ENCODE assay signal across 8 mouse cellular contexts in genomic region chr9:57562896-57563372, GRCm38 (mm10). TPM values are rescaled to one million over a fixed set of nuclear protein-coding genes. Genes with fewer than 3 reads are reported as not detected.
A peak's percentile ranks its signal among the peaks of the same experiment; 100 is the strongest.
DNase-seq lines count a peak whose midpoint lies in the region; ATAC-seq and TF ChIP-seq lines count a peak whose summit lies in the region.

No protein-coding gene starts in this region.

- WGBS in embryonic facial prominence, embryonic 15.5 days, result 60% methylated on average over 4 of the region's 4 CpGs
- WGBS in intestine, embryonic 15.5 days, result 35% methylated on average over 4 of the region's 4 CpGs
- 35% methylated on average over 4 of the region's 4 CpGs for WGBS in lung, adult 2 months

- no peaks in the 10 kb centered on the region for H3K36me3 ChIP-seq in embryonic facial prominence, embryonic 15.5 days
- H3K36me3 ChIP-seq in intestine, embryonic 15.5 days, result peaks cover under 1% of the 10 kb centered on the region; the same call in 1 of the 2 replicates

- no peak for TF ChIP-seq CTCF in lung, adult 2 months (IDR thresholded peaks at IDR 0.05; ENCODE audit: insufficient read depth, low read length)

- H3K27me3 ChIP-seq in embryonic facial prominence, embryonic 15.5 days, result no peaks in the 10 kb centered on the region
- no peaks in the 10 kb centered on the region for H3K27me3 ChIP-seq in intestine, embryonic 15.5 days (replicated peaks)

- peak; percentile 45 to 50 for DNase-seq in left cerebral cortex, postnatal 36 days (ENCODE audit: low spot score in 2 of 2)
- no peak for DNase-seq in left cerebral cortex, postnatal 4 days
- peak; percentile 30 for DNase-seq in lung, adult 2 months
- DNase-seq in layer of hippocampus, postnatal 14 days (ENCODE audit: low spot score in 2 of 2), result no peak
- no peak for DNase-seq in spleen, postnatal 10 days (ENCODE audit: low spot score in 2 of 2)
- DNase-seq in cerebellum, adult 18-20 months, result no peak

- H3K4me2 ChIP-seq in embryonic facial prominence, embryonic 15.5 days (replicated peaks), result no peak overlapping the region; the same call in 1 of the 2 replicates
- H3K4me2 ChIP-seq in intestine, embryonic 15.5 days (replicated peaks), result peak overlapping the region; percentile 32

- TF ChIP-seq POLR2A in lung, adult 2 months (IDR thresholded peaks at IDR 0.05; ENCODE audit: borderline replicate concordance, extremely low read depth, low read depth, low read length), result no peak

- ATAC-seq in embryonic facial prominence, embryonic 15.5 days (ENCODE audit: insufficient number of reproducible peaks, low FRiP score, low TSS enrichment, low read depth), result no peak
- peak; percentile 50 for ATAC-seq in intestine, embryonic 15.5 days

- H3K4me3 ChIP-seq in embryonic facial prominence, embryonic 15.5 days (replicated peaks), result no peak overlapping the region
- 0 out of 2 replicates have a peak overlapping the region, but pooled peaks have one; percentile 5 for H3K4me3 ChIP-seq in intestine, embryonic 15.5 days (replicated peaks)
- H3K4me3 ChIP-seq in lung, adult 2 months (replicated peaks; ENCODE audit: extremely low read depth, low read depth, low read length), result no peak overlapping the region

- H3K9ac ChIP-seq in embryonic facial prominence, embryonic 15.5 days, result no peak overlapping the region
- H3K9ac ChIP-seq in intestine, embryonic 15.5 days, result no peak overlapping the region

- H3K4me1 ChIP-seq in embryonic facial prominence, embryonic 15.5 days, result peaks cover 45% of the 10 kb centered on the region
- H3K4me1 ChIP-seq in intestine, embryonic 15.5 days (replicated peaks), result peaks cover 37% of the 10 kb centered on the region
- H3K4me1 ChIP-seq in lung, adult 2 months (ENCODE audit: control insufficient read depth, insufficient read depth, low read length), result peaks cover 16% of the 10 kb centered on the region

- intact Hi-C loops in left cerebral cortex, postnatal 36 days (cut with DNase I), result no loop called here
- intact Hi-C loops in left cerebral cortex, postnatal 4 days (cut with DNase I), result no loop called here

- peak overlapping the region; percentile 65 for H3K27ac ChIP-seq in embryonic facial prominence, embryonic 15.5 days (replicated peaks)
- peak overlapping the region; percentile 54 for H3K27ac ChIP-seq in intestine, embryonic 15.5 days

- H3K9me3 ChIP-seq in embryonic facial prominence, embryonic 15.5 days (replicated peaks), result no peaks in the 10 kb centered on the region
- H3K9me3 ChIP-seq in intestine, embryonic 15.5 days, result no peaks in the 10 kb centered on the region

RNA-seq across cellular contexts. Expression of gene Scamp2, which starts 2.2 kb away (rescaled TPM):
- 10 to 100 TPM; 18.2 to 24.2 TPM for total RNA-seq in left cerebral cortex, postnatal 36 days (2021)
- total RNA-seq in left cerebral cortex, postnatal 4 days (2021), result 10 to 100 TPM; 29.7 to 31.0 TPM
- 82.8 and 84.6 TPM in 2 replicates for polyA plus RNA-seq in embryonic facial prominence, embryonic 15.5 days (2015; fragmentation: Nextera tagmentation; extraction: Ambion mirVana)
- 83.9 and 84.5 TPM in 2 replicates for polyA plus RNA-seq in intestine, embryonic 15.5 days (2015; fragmentation: Nextera tagmentation; extraction: Ambion mirVana)
- 83.0 and 103 TPM in 2 replicates for polyA plus RNA-seq in lung, adult 2 months (2012; rRNA removed)
- total RNA-seq in layer of hippocampus, postnatal 14 days (2021), result 10 to 100 TPM; 26.6 to 28.0 TPM

RNA-seq across cellular contexts. Expression of gene Mpi, which starts 10.4 kb away (rescaled TPM):
- 10 to 100 TPM; 63.6 to 66.3 TPM for total RNA-seq in left cerebral cortex, postnatal 36 days (2021)
- 10 to 100 TPM; 60.3 to 62.1 TPM for total RNA-seq in left cerebral cortex, postnatal 4 days (2021)
- 47.9 and 50.5 TPM in 2 replicates for polyA plus RNA-seq in embryonic facial prominence, embryonic 15.5 days (2015; fragmentation: Nextera tagmentation; extraction: Ambion mirVana)
- polyA plus RNA-seq in intestine, embryonic 15.5 days (2015; fragmentation: Nextera tagmentation; extraction: Ambion mirVana), result 50.2 and 55.8 TPM in 2 replicates
- polyA plus RNA-seq in lung, adult 2 months (2012; rRNA removed), result 18.1 and 28.4 TPM in 2 replicates
- total RNA-seq in layer of hippocampus, postnatal 14 days (2021), result 10 to 100 TPM; 71.3 to 78.8 TPM

RNA-seq across cellular contexts. Expression of gene Fam219b, which starts 25.6 kb away (rescaled TPM):
- 10 to 100 TPM; 17.3 to 21.5 TPM for total RNA-seq in left cerebral cortex, postnatal 36 days (2021)
- total RNA-seq in left cerebral cortex, postnatal 4 days (2021), result 10 to 100 TPM; 25.2 to 26.0 TPM
- 27.3 and 28.2 TPM in 2 replicates for polyA plus RNA-seq in embryonic facial prominence, embryonic 15.5 days (2015; fragmentation: Nextera tagmentation; extraction: Ambion mirVana)
- polyA plus RNA-seq in intestine, embryonic 15.5 days (2015; fragmentation: Nextera tagmentation; extraction: Ambion mirVana), result 17.2 and 18.2 TPM in 2 replicates
- polyA plus RNA-seq in lung, adult 2 months (2012; rRNA removed), result 9.5 and 16.9 TPM in 2 replicates
- total RNA-seq in layer of hippocampus, postnatal 14 days (2021), result 10 to 100 TPM; 20.9 to 23.4 TPM

RNA-seq across cellular contexts. Expression of gene Ulk3, which starts 26.3 kb away (rescaled TPM):
- 10 to 100 TPM; 23.9 to 38.5 TPM for total RNA-seq in left cerebral cortex, postnatal 36 days (2021)
- total RNA-seq in left cerebral cortex, postnatal 4 days (2021), result 10 to 100 TPM; 35.2 to 38.9 TPM
- 22.7 and 28.5 TPM in 2 replicates for polyA plus RNA-seq in embryonic facial prominence, embryonic 15.5 days (2015; fragmentation: Nextera tagmentation; extraction: Ambion mirVana)
- 16.3 and 20.4 TPM in 2 replicates for polyA plus RNA-seq in intestine, embryonic 15.5 days (2015; fragmentation: Nextera tagmentation; extraction: Ambion mirVana)
- polyA plus RNA-seq in lung, adult 2 months (2012; rRNA removed), result 23.2 and 34.2 TPM in 2 replicates
- 10 to 100 TPM; 24.1 to 24.5 TPM for total RNA-seq in layer of hippocampus, postnatal 14 days (2021)

RNA-seq across cellular contexts. Expression of gene Cox5a, which starts 41.9 kb away (rescaled TPM):
- 100 to 1,000 TPM; 378 to 426 TPM for total RNA-seq in left cerebral cortex, postnatal 36 days (2021)
- total RNA-seq in left cerebral cortex, postnatal 4 days (2021), result 100 to 1,000 TPM; 405 to 408 TPM
- polyA plus RNA-seq in embryonic facial prominence, embryonic 15.5 days (2015; fragmentation: Nextera tagmentation; extraction: Ambion mirVana), result 450 and 454 TPM in 2 replicates
- 844 and 895 TPM in 2 replicates for polyA plus RNA-seq in intestine, embryonic 15.5 days (2015; fragmentation: Nextera tagmentation; extraction: Ambion mirVana)
- polyA plus RNA-seq in lung, adult 2 months (2012; rRNA removed), result 166 and 181 TPM in 2 replicates
- 100 to 1,000 TPM; 465 to 477 TPM for total RNA-seq in layer of hippocampus, postnatal 14 days (2021)

Comparison
In these comparisons a context has a peak if more than half of its experiments do, and no peak if none do; other contexts are left out.
1. DNase-seq: peak in left cerebral cortex, postnatal 36 days (2 of 2) and lung, adult 2 months (single experiment); none in left cerebral cortex, postnatal 4 days (single experiment), layer of hippocampus, postnatal 14 days (0 of 2), spleen, postnatal 10 days (0 of 2) and cerebellum, adult 18-20 months (0 of 2).